Mouse (Mus musculus): ENCODE data around the gene Unc5b.
"Not testable (repeated sequence)": the region's sequence is repeated elsewhere in the genome, so short reads cannot be mapped to it uniquely, and the experiment has no call there.

Gene Unc5b

DNA sequence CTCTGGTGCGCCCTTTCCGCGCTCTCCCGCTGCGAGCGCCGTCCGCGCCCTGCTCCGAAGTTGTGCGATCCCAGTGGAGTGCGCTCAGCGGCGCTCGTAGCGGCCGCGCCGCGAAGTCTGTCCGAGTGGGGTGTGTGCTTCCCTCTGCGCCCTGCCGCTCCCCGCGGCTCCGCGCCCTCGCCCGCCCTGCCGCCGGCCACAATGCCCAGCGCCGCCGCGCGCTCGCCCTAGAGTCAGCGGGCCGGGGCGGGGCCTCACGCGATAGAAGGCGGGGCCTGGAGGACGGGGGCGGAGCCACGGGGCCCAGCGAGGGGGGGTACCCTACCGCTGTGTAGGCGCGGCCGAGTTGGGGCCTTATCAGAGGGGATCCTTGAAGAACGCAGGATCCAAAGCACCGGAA, at the start of gene Unc5b:
TSS of gene Unc5b (minus strand) at position 203 of the 400 bp plus-strand sequence.
- DNase-seq (ENCODE audit: low read depth, low spot score), result peak; percentile 66

DNA sequence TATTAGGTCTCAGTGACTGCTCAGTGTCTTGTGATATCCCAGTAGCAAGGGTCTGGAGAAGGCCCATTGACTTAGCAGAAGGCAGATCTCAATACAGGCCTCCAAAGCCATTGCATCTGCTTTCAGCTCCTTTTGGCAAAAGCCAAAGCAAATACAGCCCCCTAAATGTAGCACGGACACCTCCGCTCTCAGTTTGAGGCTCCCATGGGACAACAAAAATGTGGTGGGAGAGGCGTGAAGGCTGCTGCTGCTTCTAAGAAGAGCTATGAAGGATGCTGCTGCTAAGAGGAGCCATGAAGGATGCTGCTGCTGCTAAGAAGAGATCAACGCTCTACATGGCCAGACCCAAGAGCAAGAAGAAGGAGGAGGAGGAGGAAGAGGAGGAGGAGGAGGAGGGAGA, 48.4 kb upstream of the Unc5b start:
- DNase-seq (ENCODE audit: low read depth, low spot score), result no peak

DNA sequence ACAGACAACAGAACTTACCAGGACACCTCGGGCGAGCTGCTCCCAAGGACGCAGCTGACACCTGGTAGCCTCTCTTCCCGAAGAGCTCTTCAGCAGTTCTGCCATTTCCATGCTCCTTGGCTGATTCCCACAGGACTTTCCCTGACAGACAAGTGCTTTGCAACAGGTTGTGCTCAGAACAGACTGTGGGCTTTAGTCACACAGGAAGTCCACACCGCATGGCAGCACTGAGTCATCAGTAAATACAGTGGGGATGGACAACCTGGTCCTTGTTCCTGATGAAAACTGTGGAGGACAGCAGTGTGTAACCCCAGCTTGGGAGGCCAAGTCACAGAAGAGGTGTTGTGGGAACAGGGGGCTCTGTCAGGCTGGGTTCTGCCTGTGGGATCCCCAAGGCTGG, 45.7 kb upstream of the Unc5b start:
- DNase-seq (ENCODE audit: low read depth, low spot score), result no peak

DNA sequence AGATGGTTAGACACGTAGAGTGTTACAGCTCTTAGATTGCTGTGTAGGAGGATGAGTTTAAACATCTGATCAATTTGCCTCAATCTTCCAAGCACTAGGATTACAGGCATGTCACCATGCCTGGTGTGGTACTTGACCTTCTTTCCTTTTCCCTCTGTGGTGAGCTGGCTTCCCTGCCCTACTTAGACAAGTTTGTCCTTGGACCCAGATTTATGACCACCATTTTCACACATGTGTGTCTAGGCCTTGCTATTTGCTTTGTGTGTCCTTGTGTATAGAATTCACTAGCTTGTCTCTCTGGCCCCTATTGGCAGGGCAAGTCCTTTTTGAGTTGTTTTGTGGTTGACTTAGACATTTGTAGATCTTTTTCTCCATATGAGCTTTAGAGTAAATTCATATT, 43.6 kb upstream of the Unc5b start:
- DNase-seq (ENCODE audit: low read depth, low spot score), result no peak

DNA sequence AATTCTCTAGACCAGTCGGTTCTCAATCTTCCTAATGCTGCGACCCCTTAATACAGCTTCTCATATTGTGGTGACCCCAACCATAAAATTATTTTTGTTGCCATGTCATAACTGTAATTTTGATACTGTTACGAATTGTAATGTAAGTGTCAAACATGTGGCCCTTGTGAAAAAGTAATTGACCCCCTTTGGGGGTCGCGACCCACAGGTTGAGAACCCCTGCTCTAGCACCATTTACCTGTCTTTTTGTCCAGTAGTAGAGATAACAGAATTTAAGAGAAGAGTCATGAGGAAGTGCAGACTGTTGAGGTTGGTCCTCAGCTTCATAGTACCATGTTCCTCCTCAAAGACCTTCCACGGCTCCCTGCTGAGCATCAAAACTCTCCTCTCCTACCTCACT, 31.9 kb upstream of the Unc5b start:
- DNase-seq (ENCODE audit: low read depth, low spot score), result no peak

DNA sequence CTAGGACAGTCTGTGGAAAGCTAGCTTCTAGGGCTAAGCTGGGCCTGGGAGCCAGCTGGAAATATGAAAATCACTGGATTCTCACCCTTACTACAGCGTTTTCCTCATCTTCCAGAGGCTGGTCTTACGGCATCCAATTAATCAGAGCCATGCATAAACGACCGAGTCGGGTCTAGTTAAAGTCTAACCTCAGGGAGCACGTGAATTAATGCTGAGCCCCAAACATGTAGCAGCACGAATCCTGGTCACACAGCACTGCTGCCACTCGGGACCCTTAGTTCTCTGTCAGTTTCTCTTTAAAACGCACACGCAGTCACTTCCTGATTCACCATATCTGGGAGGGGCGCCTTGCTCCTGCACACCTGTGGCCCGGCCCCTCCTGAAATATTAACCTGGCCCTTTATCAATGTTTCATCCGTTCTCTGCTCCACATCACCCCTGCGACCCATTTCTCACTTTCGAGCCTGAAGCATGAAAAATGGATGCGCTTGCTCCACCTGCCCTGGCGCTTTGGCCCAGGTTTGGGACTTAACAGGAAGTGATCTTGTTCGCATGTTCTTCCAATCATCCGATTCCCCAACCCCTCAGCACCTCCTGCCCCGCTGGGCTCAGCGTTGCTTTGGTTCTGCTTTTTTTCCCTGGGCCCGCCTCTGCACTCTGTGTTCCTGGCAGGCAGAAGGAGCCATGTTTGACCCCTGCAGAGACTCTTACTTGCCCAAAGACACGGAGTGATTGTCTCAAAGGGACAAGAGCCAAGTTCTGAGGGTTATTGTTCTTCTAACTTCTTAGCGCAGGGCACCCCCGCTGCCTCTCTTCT, 31.3 kb upstream of the Unc5b start:
- no peak for DNase-seq (ENCODE audit: low read depth, low spot score)

DNA sequence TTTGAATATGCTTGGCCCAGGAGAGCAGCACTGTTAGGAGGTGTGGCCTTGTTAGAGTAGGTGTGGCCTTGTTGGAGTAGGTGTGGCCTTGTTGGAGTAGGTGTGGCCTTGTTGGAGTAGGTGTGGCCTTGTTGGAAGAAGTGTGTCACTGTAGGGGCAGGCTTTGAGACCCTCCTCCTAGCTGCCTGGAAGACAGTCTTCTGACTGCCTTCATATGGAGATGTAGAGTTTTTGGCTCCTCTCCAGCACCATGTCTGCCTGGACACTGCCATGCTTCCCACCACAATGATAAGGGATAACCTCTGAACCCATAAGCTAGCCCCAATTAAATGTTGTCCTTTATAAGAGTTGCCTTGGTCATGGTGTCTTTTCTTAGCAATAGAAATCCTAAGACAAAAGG, 13.9 kb upstream of the Unc5b start:
- DNase-seq (ENCODE audit: low read depth, low spot score), result not testable (repeated sequence)

DNA sequence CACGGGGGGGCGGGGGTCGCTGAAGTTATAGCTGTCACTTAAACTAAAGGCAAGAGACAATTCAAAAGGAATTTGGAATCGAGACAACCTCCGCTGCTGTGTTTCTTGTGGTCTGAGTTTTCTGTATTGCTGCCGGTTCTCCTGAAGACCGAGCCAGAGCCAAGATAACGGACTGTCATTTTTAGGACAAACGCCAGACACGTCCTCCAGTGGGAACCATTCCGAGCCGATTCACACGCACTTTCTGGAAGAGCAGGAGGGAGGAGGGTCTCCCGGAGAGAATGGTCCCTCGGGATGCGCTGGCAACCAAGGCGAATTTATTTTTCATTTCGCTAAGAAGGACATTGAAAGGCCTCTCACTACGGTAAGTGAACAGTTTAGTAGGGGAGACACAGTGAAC, 7.4 kb upstream of the Unc5b start:
- no peak for DNase-seq (ENCODE audit: low read depth, low spot score)

DNA sequence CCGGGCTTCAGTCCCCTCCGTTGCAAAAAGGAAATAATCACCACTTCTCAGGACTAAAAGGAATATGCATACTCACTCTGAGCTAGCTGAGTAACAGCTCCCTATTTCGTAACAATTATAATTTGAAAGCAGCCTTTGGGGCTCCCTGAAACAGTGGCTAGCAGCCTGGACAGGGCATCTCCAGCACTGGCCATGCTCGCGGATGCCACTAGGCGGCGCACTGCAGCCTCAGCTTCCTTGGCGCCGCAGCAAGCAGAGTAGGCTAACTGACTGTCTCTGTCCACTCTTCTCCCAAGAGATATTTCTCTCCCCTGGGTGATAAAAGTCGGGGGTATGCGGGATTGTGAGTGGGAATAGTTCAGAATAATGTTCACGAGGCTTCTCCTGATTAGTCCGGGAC, 3.6 kb upstream of the Unc5b start:
- no peak for DNase-seq (ENCODE audit: low read depth, low spot score)

DNA sequence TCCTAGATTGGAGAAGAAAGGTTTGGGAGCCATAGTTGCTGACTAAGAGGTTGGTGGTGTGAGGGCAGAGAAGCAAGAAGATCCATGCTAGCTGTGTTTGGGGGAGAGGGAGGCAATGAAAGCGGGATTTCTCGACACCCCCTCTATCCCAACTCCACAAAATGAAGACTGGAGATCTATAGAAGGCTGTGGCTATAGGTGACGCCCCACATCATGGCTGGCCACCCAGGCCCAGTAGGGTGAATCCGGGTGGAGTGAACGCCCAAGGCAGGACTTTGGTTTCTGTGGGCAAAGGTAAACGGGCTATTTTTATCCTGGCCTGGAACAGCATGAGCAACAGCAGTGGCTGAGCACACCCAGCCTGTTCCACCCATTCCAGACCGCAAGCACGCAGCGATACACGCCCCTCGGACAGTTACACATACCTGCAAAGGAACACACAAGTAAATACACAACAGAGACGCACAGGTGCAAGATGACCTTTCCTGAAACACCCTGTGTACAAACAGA, 1.3 kb upstream of the Unc5b start:
- no peak for DNase-seq (ENCODE audit: low read depth, low spot score)

DNA sequence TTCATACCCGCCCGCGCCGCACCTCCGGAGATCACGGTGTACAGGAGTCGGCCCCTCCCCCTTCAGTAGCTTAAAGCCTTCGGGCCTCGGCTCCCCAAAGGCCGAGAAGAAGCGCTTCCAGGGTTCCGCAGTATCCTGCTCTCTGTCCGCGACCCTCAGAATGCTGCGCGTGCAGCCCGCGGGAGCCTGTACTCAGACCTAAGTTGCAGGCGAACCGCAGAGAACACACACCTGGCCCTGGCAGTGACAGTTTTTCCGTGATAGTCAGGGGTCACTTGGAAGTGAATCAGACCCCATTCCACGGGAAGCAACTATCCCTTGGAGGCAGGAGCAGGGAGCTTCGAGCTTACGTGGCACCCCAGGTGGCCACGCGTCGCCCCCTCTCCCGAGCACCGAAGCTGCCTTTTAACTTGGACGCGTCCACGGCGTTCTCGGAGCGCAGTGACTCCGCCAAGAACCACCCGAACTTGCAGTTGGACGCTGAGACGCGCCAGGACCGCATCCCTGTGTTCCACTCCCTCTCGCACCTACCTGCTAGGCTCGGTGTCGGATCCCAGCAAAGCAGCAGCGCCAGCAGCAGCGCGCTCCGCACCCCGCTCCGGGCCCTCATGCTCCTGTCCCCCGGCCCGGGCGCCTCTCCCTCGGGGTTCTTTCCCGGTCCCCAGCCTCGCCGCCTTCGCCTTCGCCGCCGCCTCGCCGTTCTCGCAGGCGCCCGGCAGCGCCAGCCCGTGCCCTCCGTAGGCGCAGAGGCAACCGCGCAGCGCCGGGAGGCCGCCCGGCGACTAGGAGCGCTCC, 628 bp downstream of the Unc5b start:
- DNase-seq (ENCODE audit: low read depth, low spot score), result no peak

DNA sequence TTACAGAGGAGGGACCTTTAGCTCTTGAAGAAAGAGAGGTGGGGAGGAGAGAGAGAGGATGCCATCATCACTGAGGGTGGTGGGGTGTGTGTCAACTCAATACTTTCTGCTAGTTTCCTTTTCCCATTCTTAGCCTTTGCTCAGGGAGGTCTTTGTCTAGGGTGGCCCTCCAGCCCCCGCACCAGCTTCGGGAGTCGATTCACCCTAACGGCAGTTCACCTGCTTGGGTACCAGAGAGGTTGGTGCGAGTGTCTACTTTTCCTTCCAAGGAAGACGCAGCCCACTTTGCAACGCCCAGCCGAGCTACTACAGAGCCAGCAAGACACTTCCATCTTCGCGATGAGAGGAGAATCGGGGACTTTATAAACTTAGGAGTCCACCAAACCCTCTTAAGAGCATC, 1.4 kb downstream of the Unc5b start:
- DNase-seq (ENCODE audit: low read depth, low spot score), result no peak

DNA sequence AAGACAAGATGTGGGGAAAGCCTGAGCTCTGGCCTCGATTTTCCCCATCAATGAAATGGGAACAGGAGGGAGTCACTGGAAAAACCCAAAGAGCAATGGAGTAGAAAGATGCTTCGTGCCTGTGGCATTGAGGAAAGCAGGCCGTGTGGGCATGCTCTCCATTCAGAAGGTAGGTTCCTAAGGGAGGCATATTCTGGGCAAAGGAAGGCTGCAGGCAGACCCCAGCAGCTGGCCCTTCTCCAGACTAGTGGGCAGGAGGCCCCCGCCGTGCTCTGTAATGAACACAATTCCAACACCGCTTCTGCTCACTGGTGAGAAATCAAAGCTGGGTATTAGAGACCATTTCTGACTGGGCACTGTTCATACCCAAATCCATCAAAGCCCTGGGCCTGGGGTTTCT, 2.3 kb downstream of the Unc5b start:
- DNase-seq (ENCODE audit: low read depth, low spot score), result no peak

DNA sequence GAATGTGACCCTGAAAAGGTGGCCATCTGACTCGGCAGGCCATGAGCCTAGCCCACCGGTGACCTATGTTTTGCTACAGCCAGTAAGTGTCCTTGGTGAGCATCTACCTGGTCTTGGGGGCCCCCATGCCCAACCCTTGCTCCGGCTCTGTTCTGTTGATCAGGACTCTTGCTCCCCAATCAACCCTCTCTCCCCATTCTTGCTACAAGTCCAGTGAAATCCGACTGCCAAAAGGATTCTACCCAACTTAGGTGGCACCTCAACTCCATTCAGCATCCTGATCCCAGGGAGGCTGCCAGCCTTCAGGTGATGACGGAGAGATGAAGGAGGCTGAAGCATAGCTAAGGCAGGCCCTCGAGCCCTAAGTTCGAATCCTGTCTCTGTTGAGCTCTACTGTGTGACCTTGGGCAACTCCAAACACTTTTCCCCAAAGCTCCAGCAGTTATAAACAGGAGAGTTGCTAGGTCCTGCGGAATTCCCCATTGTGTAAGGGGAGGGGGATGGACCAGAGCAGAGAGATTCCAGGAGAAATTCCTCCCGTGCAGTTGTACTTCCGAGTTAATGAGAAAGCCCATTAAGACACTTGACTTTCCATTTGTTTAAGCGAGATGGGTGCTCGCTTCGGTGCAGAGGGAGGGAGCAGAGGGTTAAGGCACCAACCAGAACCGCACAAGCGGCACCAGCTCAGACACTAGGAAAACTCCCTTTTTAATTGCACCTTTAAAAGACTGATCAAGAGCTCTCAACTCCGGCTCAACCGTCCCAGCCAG, 3.3 kb downstream of the Unc5b start:
- DNase-seq (ENCODE audit: low read depth, low spot score), result no peak

DNA sequence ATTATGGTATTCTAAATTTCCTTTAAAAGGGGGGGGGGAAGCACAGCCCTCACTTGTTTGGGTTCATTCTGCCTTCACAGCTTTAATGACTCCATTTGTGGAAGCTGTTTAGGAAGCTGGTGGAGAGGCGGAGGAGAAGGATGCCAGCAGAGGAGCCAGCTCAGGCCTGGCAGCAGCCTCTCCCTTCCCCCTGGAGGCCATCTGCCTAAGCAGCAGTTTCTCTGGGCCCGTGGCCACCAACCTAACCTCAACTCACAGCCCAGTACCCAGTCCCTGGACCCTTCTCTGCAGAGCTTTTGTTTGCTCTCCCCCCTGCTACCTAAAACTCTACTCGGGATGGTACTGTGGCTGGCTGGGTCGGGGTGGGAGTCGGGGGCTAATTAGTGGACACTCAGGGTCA, 4.1 kb downstream of the Unc5b start:
- no peak for DNase-seq (ENCODE audit: low read depth, low spot score)

DNA sequence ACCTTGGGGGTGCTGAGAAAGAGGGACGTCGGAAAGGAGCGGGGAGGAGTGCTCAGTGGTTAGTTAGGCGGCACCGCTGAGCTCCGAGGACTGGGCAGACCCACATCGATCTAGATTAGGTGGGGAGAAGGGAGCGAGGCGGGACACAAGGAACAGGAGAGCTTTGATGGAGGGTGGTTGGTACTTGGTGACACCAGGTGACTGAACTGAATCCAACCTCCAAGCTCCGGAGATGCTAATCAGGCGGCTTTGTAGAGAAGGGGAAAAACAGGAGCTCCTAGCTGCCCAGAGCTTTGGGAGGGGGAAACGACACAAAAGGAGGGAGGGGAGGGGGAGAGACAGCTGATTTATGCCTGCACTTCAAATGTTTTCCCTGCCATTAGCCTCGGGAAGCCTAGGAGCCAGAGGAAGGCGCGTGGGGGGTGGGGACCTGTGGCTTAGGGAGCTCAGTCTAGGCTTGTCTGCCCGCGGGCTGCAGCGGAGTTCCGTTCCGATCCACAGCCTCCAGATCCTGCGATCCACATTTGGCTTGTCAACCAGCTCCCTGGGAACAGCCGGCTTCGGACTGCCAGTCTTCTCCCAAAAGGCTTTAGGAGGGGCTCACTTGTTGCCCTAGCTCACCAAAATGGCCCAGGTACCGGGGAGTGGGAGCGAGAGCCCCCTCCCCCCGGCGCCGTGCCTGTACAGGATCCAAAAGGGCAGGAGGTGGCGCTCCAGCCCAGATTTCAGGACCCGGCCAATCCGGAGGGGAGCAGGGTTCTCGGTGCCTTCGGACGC, 4.7 kb downstream of the Unc5b start:
- no peak for DNase-seq (ENCODE audit: low read depth, low spot score)

DNA sequence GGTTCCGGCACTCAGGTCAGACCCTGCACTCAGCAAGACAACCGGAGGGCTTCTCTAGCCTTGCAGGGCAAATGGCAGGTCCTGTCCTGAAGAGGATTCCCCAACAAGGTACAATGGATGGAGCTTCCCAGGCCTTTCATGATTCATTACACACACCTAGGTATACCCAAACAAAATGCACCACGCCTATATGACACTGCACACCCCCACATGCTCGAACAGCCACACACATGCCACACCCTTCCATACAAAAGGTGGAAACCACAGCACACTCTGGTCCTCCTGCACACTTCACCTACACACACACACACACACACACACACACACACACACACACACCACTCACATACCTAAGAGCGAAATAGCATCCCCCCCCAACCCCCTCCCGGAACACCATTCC, 5.4 kb downstream of the Unc5b start:
- DNase-seq (ENCODE audit: low read depth, low spot score), result no peak

DNA sequence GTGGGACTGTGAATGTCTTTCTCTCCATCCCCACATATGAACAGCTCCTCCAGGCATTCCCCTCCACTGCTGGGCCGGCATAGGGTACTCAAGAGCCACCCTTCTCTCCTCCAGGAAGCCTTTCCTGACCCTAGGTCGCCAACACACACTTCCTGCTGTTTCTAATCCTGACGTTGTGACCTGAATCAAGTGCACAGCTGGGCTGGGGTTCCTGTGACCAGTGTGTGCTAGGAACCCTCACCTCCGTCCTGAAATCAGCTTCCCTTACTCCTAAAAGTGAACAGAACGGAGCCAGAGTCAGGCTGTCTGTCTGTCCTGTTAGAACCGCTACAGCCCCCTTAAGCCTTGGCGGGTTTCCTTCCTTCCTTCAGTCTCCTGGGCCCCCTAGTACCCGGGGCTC, 7.6 kb downstream of the Unc5b start:
- DNase-seq (ENCODE audit: low read depth, low spot score), result no peak

DNA sequence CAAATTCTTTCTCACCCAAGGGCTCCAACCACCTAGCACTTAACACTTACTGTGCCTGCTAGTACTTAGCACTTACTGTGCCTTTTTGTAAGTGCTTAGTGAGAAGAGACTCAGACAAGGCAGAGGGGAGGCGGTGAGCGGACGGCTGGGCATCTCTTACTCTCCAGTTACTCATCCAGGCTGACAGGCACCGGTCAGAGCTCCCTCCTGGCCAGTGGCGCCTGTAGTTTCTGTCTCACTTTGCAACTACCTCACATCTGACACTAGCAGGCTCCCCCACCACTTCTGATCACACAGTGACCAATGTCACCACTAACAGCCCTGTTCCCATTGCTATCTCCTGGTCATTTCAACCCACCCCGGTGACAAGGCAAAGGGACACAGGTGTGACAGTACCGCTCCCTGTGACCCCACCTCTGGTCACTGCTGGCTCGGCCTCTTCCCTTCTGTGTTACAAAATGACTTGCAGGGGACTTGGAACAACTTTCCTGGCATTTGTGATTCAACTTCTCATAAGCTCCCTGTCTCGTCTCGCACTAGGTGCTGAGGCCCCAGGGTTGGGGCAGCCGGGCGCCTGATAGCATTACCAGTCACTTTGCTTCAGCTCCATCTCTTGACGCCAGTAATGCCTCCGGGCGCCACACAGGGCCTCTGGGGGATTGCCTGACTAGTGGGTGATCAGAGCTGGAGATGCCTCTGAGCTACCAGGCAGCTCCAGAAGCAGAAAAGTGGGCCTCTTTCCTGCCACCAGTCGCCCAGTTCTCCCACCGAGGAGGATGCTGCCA, 8.5 kb downstream of the Unc5b start:
- no peak for DNase-seq (ENCODE audit: low read depth, low spot score)

DNA sequence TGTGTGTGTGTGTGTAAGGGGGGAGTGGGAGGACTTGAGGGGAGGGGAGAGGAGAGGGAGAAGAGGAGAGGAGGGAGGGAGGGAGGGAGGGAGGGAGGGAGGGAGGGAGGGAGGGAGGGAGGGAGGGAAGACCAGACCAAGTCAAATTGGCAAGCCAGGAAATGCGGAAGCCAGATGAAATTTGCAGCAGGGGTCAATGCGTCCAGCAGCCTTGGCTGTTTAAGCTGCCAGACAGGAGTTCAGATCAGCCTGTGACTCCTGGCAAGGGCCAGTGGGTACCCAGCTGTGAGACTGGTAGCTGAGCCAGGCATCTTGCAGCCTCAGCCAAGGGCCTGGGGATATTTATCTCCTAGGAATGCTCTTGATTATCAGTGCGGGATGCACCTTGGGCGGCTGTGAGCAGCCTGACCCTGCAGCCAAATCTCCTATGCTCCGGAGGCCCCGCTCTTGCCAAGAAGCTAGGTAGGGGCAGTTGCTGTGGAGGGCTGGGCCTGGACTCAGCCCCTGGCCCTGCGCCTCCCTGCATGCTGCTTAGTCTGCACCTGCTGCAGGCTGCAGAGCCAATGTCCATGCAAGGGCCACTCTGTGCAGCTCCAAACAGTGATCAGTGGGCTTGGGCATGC, 9.5 kb downstream of the Unc5b start:
- DNase-seq (ENCODE audit: low read depth, low spot score), result no peak
